Mouse (Mus musculus): ENCODE measurements around the gene S100pbp. TPM values are rescaled to one million over a fixed set of nuclear protein-coding genes. Genes with fewer than 3 reads are reported as not detected.

S100pbp gene
- polyA plus RNA-seq (2015; fragmentation: Nextera tagmentation; extraction: Ambion mirVana), result 10.8 and 13.2 TPM in 2 replicates

- peak within 1 kb of the TSS; percentile 78 for H3K9ac ChIP-seq
- H3K4me1 ChIP-seq (replicated peaks), result peaks cover 24% of the 10 kb centered on the region
- ATAC-seq (replicated peaks; ENCODE audit: insufficient number of reproducible peaks, insufficient read depth, low FRiP score, low read depth), result peak; percentile 91
- WGBS, result under 1% methylated on average over 56 of the region's 58 CpGs
- peak within 1 kb of the TSS; percentile 66 for H3K4me3 ChIP-seq
- H3K27me3 ChIP-seq, result no peaks in the 10 kb centered on the region
- no peaks in the 10 kb centered on the region for H3K36me3 ChIP-seq
- H3K9me3 ChIP-seq (replicated peaks), result no peaks in the 10 kb centered on the region
- peak within 1 kb of the TSS; percentile 93 for H3K27ac ChIP-seq
- peak within 1 kb of the TSS; percentile 82 for H3K4me2 ChIP-seq
Measured at GRCm38 (mm10) chr4:129189542-129190519, at the start of gene S100pbp, which contains the start of gene Yars. Gene S100pbp, minus strand, starts transcription at chr4:129189727. Gene Yars, plus strand, starts transcription at chr4:129189760.

DNA sequence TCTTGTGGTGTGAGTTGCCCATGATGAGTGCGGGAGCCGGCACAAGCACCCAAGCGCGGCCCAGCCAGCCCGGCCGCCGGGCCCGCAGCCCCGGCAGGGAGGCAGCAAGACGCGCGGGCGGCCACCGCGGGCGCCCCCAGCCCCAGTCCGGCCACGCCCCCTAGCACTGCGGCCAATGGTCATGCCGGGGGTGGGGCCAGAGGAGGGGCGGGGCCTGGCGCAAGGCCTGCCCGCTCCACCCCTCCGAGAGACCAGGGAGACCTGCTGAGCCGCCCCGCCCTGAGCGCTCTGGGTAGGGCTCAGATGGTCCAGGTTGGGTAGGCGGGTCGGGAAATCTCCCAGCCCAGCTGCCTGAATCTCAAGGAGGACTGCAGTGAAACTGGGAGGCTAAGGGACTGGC lies 49.5 kb upstream of the S100pbp start:
- Histone ChIP-seq H3K27me3 (peaks cover 71% of the 10 kb centered on the region), H3K27ac (no peak overlapping the region)
- WGBS, result under 1% methylated on average over 29 of the region's 29 CpGs

DNA sequence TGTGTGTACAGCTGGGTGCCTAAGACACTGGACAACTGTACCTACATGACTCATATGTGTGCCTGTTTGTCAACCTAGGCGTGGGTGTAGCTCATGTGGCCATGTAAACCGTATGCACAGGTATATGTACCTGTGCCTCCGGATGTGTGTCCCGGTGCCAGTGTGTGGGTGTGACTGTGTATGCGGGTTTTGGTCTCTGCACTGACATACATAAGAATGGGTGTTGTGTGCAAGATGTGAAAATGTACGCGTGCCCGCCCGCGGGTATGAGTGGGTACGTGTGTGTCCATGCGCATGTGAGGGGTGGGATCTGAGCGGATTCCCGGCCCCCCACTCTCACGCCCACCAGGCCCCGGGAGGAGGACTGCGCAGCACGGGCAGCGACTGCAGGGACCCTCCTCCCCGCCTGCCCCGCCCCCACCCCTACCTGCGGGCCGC lies 49.1 kb upstream of the S100pbp start:
- peak overlapping the region; percentile 94 for H3K4me2 ChIP-seq
- H3K27ac ChIP-seq, result no peak overlapping the region
- H3K9me3 ChIP-seq (replicated peaks), result no peaks in the 10 kb centered on the region
- ATAC-seq (replicated peaks; ENCODE audit: insufficient number of reproducible peaks, insufficient read depth, low FRiP score, low read depth), result no peak
- H3K4me3 ChIP-seq, result peak overlapping the region; percentile 63
- WGBS, result under 1% methylated on average over 23 of the region's 23 CpGs
- peaks cover 68% of the 10 kb centered on the region for H3K27me3 ChIP-seq
- H3K9ac ChIP-seq, result peak overlapping the region; percentile 57
- H3K36me3 ChIP-seq, result no peaks in the 10 kb centered on the region
- peaks cover 55% of the 10 kb centered on the region for H3K4me1 ChIP-seq (replicated peaks)

More for the DNA sequence above, 49.5 kb upstream of the S100pbp start:
- Histone ChIP-seq H3K4me1 (replicated peaks) (peaks cover 54% of the 10 kb centered on the region), H3K36me3 (no peaks in the 10 kb centered on the region), H3K4me3 (peak overlapping the region; percentile 63), H3K9me3 (replicated peaks) (no peaks in the 10 kb centered on the region), H3K4me2 (peak overlapping the region; percentile 94), H3K9ac (peak overlapping the region; percentile 57)
- peak; percentile 81 for ATAC-seq (replicated peaks; ENCODE audit: insufficient number of reproducible peaks, insufficient read depth, low FRiP score, low read depth)

DNA sequence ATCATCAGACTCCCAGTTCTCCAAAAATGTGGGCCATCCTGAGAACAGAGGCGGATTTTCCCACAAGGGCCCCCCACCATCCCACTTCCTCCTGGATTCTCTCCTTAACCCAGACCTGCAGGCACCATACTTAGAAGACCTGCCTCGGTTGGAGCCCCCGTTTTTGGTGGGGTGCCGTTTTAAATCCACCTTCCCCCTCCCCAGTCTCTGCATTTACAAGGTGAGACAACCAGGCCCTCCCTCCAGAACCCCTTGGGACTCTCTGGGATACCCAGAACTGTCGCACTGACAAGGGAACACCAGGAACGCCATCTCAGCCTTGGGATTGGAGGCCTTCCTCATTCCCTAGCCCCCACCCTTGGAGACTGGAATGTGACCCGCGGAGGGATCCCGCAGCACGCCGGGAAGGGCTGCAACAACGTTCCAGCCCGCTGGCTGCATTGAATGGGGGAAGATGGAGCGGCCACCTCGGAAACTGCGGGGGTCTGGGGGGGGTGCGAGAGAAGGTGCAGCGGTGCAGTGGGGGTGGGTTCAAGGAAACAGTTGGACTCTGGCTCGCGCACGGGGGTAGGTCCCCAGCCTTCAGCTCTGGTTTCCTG lies 48.4 kb upstream of the S100pbp start:
- Histone ChIP-seq H3K9ac (no peak overlapping the region), H3K9me3 (replicated peaks) (no peaks in the 10 kb centered on the region), H3K4me1 (replicated peaks) (peaks cover 55% of the 10 kb centered on the region), H3K4me2 (peak overlapping the region; percentile 94), H3K4me3 (peak overlapping the region; percentile 63), H3K27ac (no peak overlapping the region), H3K27me3 (peaks cover 72% of the 10 kb centered on the region), H3K36me3 (no peaks in the 10 kb centered on the region)
- WGBS, result 13% methylated on average over 21 of the region's 21 CpGs
- ATAC-seq (replicated peaks; ENCODE audit: insufficient number of reproducible peaks, insufficient read depth, low FRiP score, low read depth), result no peak

DNA sequence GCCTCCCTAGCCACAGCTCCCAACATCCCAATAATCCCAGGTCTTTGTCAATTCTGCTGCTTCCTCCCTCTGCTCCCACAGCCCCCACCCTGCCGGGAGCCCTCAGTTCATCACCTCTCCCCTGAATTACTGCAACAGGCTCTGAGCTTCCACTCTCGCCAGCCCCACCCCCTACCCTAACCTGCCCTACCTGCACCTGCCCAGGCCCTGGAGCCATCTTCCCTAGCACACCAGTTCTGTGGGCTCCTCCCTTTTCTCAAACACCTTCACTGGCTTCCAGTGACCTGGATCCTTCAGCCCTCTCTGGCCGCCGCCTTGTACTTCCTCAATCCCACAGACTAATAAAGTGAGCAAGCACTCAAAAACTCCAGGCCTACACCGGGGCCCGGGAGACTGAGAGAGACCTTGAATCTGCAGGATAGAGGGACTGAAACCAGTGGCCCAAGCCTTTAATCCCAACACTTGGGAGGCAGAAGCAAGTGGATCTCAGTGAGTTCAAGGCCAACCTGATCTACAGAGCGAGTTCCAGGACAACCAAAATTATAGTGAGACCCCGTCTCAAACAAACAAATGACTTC lies 46.8 kb upstream of the S100pbp start:
- H3K4me2 ChIP-seq, result no peak overlapping the region
- H3K9ac ChIP-seq, result no peak overlapping the region
- H3K9me3 ChIP-seq (replicated peaks), result no peaks in the 10 kb centered on the region
- no peak for ATAC-seq (replicated peaks; ENCODE audit: insufficient number of reproducible peaks, insufficient read depth, low FRiP score, low read depth)
- H3K4me3 ChIP-seq, result no peak overlapping the region
- H3K4me1 ChIP-seq (replicated peaks), result peaks cover 52% of the 10 kb centered on the region
- no peak overlapping the region for H3K27ac ChIP-seq
- no peaks in the 10 kb centered on the region for H3K36me3 ChIP-seq
- H3K27me3 ChIP-seq, result peaks cover 79% of the 10 kb centered on the region
- WGBS, result 84% methylated on average over 8 of the region's 8 CpGs

DNA sequence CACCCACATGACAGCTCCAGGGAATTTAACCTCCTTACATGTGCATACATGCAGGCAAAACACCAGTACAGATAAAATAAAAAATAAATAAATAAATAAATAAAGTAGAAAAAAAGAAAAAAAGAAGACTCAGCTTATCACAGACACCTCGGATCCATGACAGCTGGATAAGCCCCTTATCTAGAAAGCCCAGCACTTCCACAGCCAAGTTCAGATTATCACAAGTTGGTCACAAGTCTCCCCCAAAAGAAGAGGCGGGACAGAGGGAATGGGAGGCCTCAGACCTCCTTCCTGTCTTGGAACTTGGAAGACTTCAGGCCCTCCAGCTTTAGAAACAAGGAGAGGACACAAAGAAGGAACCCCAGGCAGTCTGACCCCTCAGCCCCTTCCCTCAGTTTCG lies 45.6 kb upstream of the S100pbp start:
- peaks cover 52% of the 10 kb centered on the region for H3K4me1 ChIP-seq (replicated peaks)
- H3K9me3 ChIP-seq (replicated peaks), result no peaks in the 10 kb centered on the region
- 0 out of 2 replicates have a peak overlapping the region, but pooled peaks have one; percentile 40 for H3K27ac ChIP-seq
- no peaks in the 10 kb centered on the region for H3K36me3 ChIP-seq
- H3K4me3 ChIP-seq, result no peak overlapping the region
- H3K9ac ChIP-seq, result no peak overlapping the region
- 54% methylated on average over 3 of the region's 3 CpGs for WGBS
- no peak for ATAC-seq (replicated peaks; ENCODE audit: insufficient number of reproducible peaks, insufficient read depth, low FRiP score, low read depth)
- H3K4me2 ChIP-seq, result no peak overlapping the region
- peaks cover 79% of the 10 kb centered on the region for H3K27me3 ChIP-seq

- no peak for ATAC-seq (replicated peaks; ENCODE audit: insufficient number of reproducible peaks, insufficient read depth, low FRiP score, low read depth)
- Histone ChIP-seq H3K9me3 (replicated peaks) (no peaks in the 10 kb centered on the region), H3K4me2 (no peak overlapping the region), H3K27ac (no peak overlapping the region), H3K9ac (no peak overlapping the region), H3K36me3 (no peaks in the 10 kb centered on the region), H3K4me3 (no peak overlapping the region), H3K27me3 (peaks cover 79% of the 10 kb centered on the region), H3K4me1 (replicated peaks) (peaks cover 51% of the 10 kb centered on the region)
- 6% methylated on average over 7 of the region's 7 CpGs for WGBS
Measured at GRCm38 (mm10) chr4:129234488-129234887, 45.0 kb upstream of the S100pbp start.

DNA sequence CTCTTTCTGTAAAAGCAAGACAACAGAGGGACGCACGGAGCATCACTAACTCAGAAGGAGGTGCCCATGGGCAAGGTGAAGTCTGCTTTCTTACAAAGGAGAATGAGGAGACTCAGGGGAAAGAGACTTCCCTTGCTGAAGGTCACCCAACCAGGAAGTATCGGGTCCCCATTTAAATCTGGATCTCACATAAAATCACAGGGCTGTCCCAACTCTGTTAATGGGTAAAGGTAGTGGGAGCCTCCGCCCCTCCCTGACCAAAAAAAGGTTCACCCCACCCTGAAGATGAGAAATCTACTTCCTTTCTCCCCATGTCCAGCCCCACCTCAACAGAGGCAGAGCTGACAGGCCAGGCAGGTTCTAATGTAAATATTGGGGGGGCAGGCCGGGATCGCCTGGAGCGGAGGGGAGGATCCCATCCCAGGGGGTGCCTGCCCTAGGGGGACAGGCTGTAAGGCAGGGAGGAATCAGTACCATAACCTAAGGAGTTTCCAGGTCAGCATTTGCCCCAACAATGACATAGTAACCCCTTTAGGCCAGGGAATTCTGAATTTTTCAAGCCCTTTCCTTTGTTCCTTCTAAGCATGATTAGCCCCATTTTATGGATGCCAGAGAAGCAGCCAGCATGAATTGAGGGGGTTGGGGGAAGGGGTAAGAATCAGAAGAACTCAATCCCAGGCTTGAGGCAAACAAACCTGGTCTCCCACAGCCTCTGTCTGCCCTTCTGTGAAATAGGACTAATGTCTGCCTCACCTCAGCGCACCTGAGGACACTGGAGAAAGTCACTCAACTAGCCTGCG lies 43.2 kb upstream of the S100pbp start:
- peaks cover 39% of the 10 kb centered on the region for H3K4me1 ChIP-seq (replicated peaks)
- H3K27ac ChIP-seq, result no peak overlapping the region
- H3K9me3 ChIP-seq (replicated peaks), result no peaks in the 10 kb centered on the region
- H3K4me3 ChIP-seq, result no peak overlapping the region
- H3K36me3 ChIP-seq, result no peaks in the 10 kb centered on the region
- WGBS, result 77% methylated on average over 9 of the region's 9 CpGs
- H3K9ac ChIP-seq, result no peak overlapping the region
- H3K27me3 ChIP-seq, result peaks cover 79% of the 10 kb centered on the region
- no peak overlapping the region for H3K4me2 ChIP-seq
- ATAC-seq (replicated peaks; ENCODE audit: insufficient number of reproducible peaks, insufficient read depth, low FRiP score, low read depth), result no peak

DNA sequence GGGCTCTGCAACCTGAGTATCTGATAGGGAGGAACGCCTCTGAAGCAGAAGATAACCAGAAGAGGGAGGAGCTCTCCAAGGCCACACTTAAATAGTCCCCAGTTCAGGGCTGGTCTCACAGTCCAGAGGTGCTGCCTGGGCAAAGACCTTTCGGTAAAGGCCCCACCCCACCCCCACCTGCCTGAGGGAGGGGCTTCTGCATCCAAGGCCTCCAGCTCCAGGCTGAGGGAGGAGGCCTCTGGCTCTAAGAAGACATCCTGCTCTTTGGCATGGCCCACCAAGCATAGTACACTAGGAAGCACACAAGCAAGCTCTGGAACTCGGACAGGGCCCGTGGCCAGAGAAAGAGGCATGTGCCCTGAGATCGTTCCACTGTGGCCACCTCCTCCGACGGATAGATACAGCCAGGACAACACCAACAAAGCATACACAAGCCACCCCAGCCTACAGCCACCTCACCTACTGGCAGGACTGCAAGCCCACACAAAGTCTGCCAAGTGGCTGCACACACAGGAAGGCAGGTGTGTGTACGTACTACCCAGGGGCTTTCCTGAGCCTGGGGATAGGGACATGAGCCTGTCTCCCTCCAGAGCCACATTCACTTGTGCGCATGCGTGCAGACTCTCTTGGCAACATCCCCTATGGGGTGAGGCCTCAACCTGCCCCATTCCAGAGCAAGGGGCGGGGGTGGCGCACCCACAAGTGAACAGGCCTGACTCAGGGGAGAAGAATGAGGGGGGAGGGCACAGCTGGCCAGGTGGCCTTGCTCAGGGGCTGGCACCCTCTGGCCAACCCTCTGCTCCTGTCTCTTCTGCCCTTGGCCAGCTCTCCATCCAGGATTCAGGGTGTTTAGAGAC lies 42.3 kb upstream of the S100pbp start:
- no peak overlapping the region for H3K4me3 ChIP-seq
- ATAC-seq (replicated peaks; ENCODE audit: insufficient number of reproducible peaks, insufficient read depth, low FRiP score, low read depth), result no peak; the same call in 1 of the 2 replicates
- H3K9me3 ChIP-seq (replicated peaks), result no peaks in the 10 kb centered on the region
- whole genome bisulfite sequencing, result 65% methylated on average over 12 of the region's 12 CpGs
- H3K4me2 ChIP-seq, result no peak overlapping the region
- peaks cover 45% of the 10 kb centered on the region for H3K4me1 ChIP-seq (replicated peaks)
- no peak overlapping the region for H3K27ac ChIP-seq
- H3K36me3 ChIP-seq, result no peaks in the 10 kb centered on the region
- H3K9ac ChIP-seq, result no peak overlapping the region
- H3K27me3 ChIP-seq, result peaks cover 75% of the 10 kb centered on the region

- WGBS, result 51% methylated on average over 8 of the region's 8 CpGs
- Histone ChIP-seq H3K36me3 (no peaks in the 10 kb centered on the region), H3K27me3 (peaks cover 75% of the 10 kb centered on the region), H3K9ac (no peak overlapping the region), H3K9me3 (replicated peaks) (no peaks in the 10 kb centered on the region), H3K4me3 (no peak overlapping the region), H3K4me2 (no peak overlapping the region), H3K4me1 (replicated peaks) (peaks cover 48% of the 10 kb centered on the region), H3K27ac (no peak overlapping the region)
- no peak for ATAC-seq (replicated peaks; ENCODE audit: insufficient number of reproducible peaks, insufficient read depth, low FRiP score, low read depth)
Measured at GRCm38 (mm10) chr4:129230926-129231325, 41.4 kb upstream of the S100pbp start.

Data from heart, embryonic 15.5 days (tissue).